Mouse (Mus musculus) liver, embryonic 11.5 days (tissue): ENCODE results near the gene Hist2h3c1. TPM values are rescaled to one million over a fixed set of nuclear protein-coding genes. Genes with fewer than 3 reads are reported as not detected.
"Not testable (repeated sequence)": the region's sequence is repeated elsewhere in the genome, so short reads cannot be mapped to it uniquely, and the experiment has no call there.

ENCODE experiments used
- ATAC-seq: fragments of 200-750 bp; cut with Nextera tagmentation; replicated peaks from 2 replicates; pipeline ENCODE4 v1.8.0; 2017; ENCODE audit warnings: moderate number of reproducible peaks, mild to moderate bottlenecking, moderate TSS enrichment, moderate library complexity; ENCODE audit not compliant: low FRiP score
- DNase-seq: peaks from one replicate; pipeline ENCODE4 v3.0.0-alpha.2; 2017; ENCODE audit warnings: low spot score
- H3K27ac ChIP-seq: fragments of 300-500 bp; sonication (generic); 2 replicates; pipeline ENCODE4 v1.5.1; 2014; ENCODE audit warnings: mild to moderate bottlenecking, low read depth, low read length, control low read depth
- H3K27me3 ChIP-seq: fragments of 300-500 bp; sonication (generic); replicated peaks from 2 replicates; pipeline ENCODE4 v1.6.1; 2014; ENCODE audit warnings: low read length, mixed read lengths; ENCODE audit not compliant: control insufficient read depth, insufficient read depth
- H3K36me3 ChIP-seq: fragments of 300-500 bp; sonication (generic); 2 replicates; pipeline ENCODE4 v1.6.1; 2014; ENCODE audit warnings: mild to moderate bottlenecking, low read length, moderate library complexity, mixed read lengths; ENCODE audit not compliant: control insufficient read depth, insufficient read depth
- H3K4me1 ChIP-seq: fragments of 300-500 bp; sonication (generic); replicated peaks from 2 replicates; pipeline ENCODE4 v1.6.1; 2014; ENCODE audit warnings: low read length, mixed read lengths; ENCODE audit not compliant: control insufficient read depth, insufficient read depth
- H3K4me2 ChIP-seq: fragments of 300-500 bp; sonication (generic); 2 replicates; pipeline ENCODE4 v1.6.1; 2014; ENCODE audit warnings: mild to moderate bottlenecking, control low read depth, moderate library complexity
- H3K4me3 ChIP-seq: fragments of 300-500 bp; sonication (generic); 2 replicates; pipeline ENCODE4 v1.5.1; 2014; ENCODE audit warnings: low read depth, low read length, control low read depth
- H3K9ac ChIP-seq: fragments of 300-500 bp; sonication (generic); 2 replicates; pipeline ENCODE4 v1.6.1; 2014; ENCODE audit warnings: low read depth, low read length, control low read depth
- H3K9me3 ChIP-seq: fragments of 300-500 bp; sonication (generic); 2 replicates; pipeline ENCODE4 v1.6.1; 2016; ENCODE audit warnings: low read length, inconsistent platforms, mixed read lengths; ENCODE audit not compliant: control insufficient read depth
- WGBS: fragments of 180-500 bp; shearing (Covaris S2); extraction: QIAGEN DNeasy Blood & Tissue Kit; methylation state at CpG from one replicate; pipeline ENCODE4 v1.1.7; 2014; 5-methylcytosine and 5-hydroxymethylcytosine counted together
- polyA plus RNA-seq: library from polyadenylated mRNA; unstranded; fragments of >200 nt; fragmentation: Nextera tagmentation; extraction: Ambion mirVana; gene quantifications from 2 replicates; pipeline ENCODE4 v1.2.1, GENCODE M21; 2014

The Hist2h3c1 gene
- polyA plus RNA-seq, 1 experiment from 2014 or later: 0.93 TPM

DNA sequence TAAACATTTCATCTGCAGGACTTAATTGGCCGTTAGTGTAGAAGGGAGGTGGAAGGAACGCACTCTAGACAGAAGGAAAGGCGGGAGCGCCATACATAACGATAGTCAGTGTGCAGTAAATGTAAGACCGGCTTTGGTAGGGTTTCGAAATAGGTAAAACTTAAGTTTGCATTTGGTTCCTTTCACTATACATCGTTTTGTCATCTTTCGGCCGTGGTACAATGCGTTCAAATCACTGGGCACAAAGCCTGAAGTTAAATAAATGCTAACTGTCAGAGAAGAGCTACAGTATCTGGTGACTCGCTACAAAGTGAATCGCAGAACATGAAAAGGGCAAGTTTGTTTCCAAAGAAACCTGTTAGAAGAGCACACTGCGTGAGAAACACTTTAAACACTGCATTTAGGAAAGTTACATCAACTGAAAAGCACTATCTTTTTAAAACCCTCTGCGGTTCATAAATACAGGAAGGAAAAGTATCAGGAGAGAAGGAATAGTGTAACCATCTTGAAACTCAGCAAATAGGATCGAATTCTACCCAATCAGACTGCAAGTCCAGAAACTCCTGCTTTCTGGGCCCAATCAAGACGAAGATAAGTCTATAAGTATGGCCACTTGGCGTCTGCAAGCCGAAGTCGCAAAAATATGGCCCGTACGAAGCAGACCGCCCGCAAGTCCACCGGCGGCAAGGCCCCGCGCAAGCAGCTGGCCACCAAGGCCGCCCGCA lies 21.7 kb downstream of the Hist2h3c1 start, which contains the start of gene Hist2h3b:
Gene Hist2h3b, plus strand, starts transcription at position 604 of the 725 bp plus-strand sequence.
- Histone ChIP-seq H3K27me3 (no peaks in the 10 kb centered on the region), H3K4me1 (peaks cover 16% of the 10 kb centered on the region), H3K4me3 (peak within 1 kb of the TSS; percentile 53), H3K4me2 (peak within 1 kb of the TSS; percentile 82), H3K36me3 (no peaks in the 10 kb centered on the region), H3K27ac (peak within 1 kb of the TSS; percentile 100), H3K9me3 (no peaks in the 10 kb centered on the region), H3K9ac (peak within 1 kb of the TSS; percentile 88)
- WGBS: 21% methylated on average over 30 of the region's 30 CpGs
- DNase-seq: peak; percentile 76
- peak; percentile 60 for ATAC-seq

DNA sequence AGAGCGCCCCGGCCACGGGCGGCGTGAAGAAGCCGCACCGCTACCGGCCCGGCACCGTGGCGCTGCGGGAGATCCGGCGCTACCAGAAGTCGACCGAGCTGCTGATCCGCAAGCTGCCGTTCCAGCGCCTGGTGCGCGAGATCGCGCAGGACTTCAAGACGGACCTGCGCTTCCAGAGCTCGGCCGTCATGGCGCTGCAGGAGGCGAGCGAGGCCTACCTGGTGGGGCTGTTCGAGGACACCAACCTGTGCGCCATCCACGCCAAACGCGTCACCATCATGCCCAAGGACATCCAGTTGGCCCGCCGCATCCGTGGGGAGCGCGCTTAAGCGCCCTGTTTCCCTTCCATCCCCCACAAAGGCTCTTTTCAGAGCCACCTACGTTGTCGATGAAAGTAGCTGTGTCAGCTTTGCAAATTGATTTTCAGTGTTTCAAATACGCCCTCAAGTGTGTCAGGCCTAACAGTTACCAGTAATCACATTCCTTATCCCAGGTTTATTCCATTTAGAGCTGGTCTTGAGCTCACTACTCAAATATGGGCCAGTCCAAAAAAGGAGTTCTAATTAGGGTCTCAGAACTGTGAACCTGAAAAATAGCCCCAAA lies 22.4 kb downstream of the Hist2h3c1 start:
- DNase-seq, H3K36me3 ChIP-seq, H3K9me3 ChIP-seq, H3K27me3 ChIP-seq: not testable (repeated sequence)
- H3K4me2 ChIP-seq: peak overlapping the region; percentile 82
- ATAC-seq: peak; percentile 46
- H3K4me3 ChIP-seq: peak overlapping the region; percentile 53
- WGBS: under 1% methylated on average over 12 of the region's 44 CpGs
- peaks cover 16% of the 10 kb centered on the region for H3K4me1 ChIP-seq
- H3K27ac ChIP-seq: peak overlapping the region; percentile 100
- peak overlapping the region; percentile 88 for H3K9ac ChIP-seq

- peak within 1 kb of the TSS; percentile 100 for H3K27ac ChIP-seq
- H3K4me1 ChIP-seq: peaks cover 10% of the 10 kb centered on the region
- peak within 1 kb of the TSS; percentile 82 for H3K4me2 ChIP-seq
- WGBS: under 1% methylated on average over 45 of the region's 45 CpGs
- no peaks in the 10 kb centered on the region for H3K36me3 ChIP-seq
- peak within 1 kb of the TSS; percentile 88 for H3K9ac ChIP-seq
- no peaks in the 10 kb centered on the region for H3K9me3 ChIP-seq
- no peaks in the 10 kb centered on the region for H3K27me3 ChIP-seq
- DNase-seq: peak; percentile 88
- peak; percentile 92 for ATAC-seq
- H3K4me3 ChIP-seq: peak within 1 kb of the TSS; percentile 53
Observed at GRCm38 (mm10) chr3:96269511-96270474, 23.3 kb downstream of the Hist2h3c1 start, which contains the start of gene Hist2h2bb. Gene Hist2h2bb (plus strand): TSS chr3:96269752.

GRCm38 (mm10) chr3:96273591-96274465 lies 27.3 kb downstream of the Hist2h3c1 start:
- Histone ChIP-seq H3K9me3 (no peaks in the 10 kb centered on the region), H3K27me3 (no peaks in the 10 kb centered on the region), H3K4me3 (no peak overlapping the region), H3K4me2 (peak overlapping the region; percentile 19; the same call in 1 of the 2 replicates), H3K36me3 (no peaks in the 10 kb centered on the region), H3K9ac (no peak overlapping the region), H3K4me1 (peaks cover 13% of the 10 kb centered on the region), H3K27ac (no peak overlapping the region)
- 65% methylated on average over 17 of the region's 17 CpGs for WGBS
- no peak for ATAC-seq
- DNase-seq: no peak

DNA sequence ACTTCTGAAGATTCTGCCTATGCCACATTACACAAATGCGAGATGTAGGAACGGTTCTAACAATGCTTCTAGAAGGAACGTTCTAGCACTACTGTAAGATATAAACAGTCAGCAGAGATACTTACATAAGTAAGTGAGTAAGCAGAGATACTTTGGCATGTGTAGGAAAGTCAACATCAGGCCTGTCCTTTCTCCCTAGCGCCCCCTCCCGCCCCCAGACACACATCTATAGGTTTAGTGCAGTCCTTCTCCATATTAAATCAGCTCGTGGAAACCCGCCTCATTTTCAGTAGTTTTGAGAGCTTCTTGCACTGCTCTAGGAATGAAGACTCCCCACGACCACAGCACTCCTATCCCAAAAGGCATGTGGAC lies 30.9 kb downstream of the Hist2h3c1 start:
- ATAC-seq (peak; percentile 78), DNase-seq (no peak)
- peak overlapping the region; percentile 72 for H3K9ac ChIP-seq
- 15% methylated on average over 8 of the region's 8 CpGs for WGBS
- peak overlapping the region; percentile 74 for H3K27ac ChIP-seq
- peak overlapping the region; percentile 94 for H3K4me2 ChIP-seq
- no peaks in the 10 kb centered on the region for H3K27me3 ChIP-seq
- H3K4me3 ChIP-seq: peak overlapping the region; percentile 58
- H3K4me1 ChIP-seq: peaks cover 9% of the 10 kb centered on the region
- H3K9me3 ChIP-seq: no peaks in the 10 kb centered on the region
- H3K36me3 ChIP-seq: no peaks in the 10 kb centered on the region

- DNase-seq (peak; percentile 92), ATAC-seq (peak; percentile 91)
- Histone ChIP-seq H3K9me3 (no peaks in the 10 kb centered on the region), H3K27me3 (no peaks in the 10 kb centered on the region), H3K4me3 (peak overlapping the region; percentile 58), H3K36me3 (no peaks in the 10 kb centered on the region), H3K9ac (peak overlapping the region; percentile 72), H3K4me2 (peak overlapping the region; percentile 94), H3K4me1 (peaks cover 9% of the 10 kb centered on the region), H3K27ac (peak overlapping the region; percentile 74)
- WGBS: under 1% methylated on average over 49 of the region's 49 CpGs
Observed at GRCm38 (mm10) chr3:96277800-96278624, 31.5 kb downstream of the Hist2h3c1 start.

DNA sequence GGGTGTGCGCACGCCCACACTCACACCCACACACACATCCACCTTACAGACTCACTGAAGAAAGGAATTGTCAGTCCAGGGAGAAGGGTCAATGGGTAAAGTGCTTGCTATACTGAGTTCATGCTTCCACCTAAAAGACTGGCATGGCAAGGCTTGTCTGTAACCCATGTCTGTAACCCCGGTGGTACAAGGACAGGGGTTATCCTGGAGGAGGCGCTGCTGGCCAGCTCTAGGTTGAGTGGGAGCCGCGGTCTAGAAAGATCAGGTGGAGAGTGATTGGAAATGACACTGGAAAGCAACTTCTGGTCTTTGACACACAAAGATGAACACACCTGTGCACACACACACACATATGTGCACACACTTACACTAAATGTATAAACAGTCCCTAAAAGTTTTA lies 34.2 kb downstream of the Hist2h3c1 start:
- H3K27ac ChIP-seq: no peak overlapping the region
- H3K9ac ChIP-seq: no peak overlapping the region
- H3K4me1 ChIP-seq: peaks cover 15% of the 10 kb centered on the region
- H3K4me3 ChIP-seq: no peak overlapping the region
- 57% methylated on average over 6 of the region's 6 CpGs for WGBS
- no peak overlapping the region for H3K4me2 ChIP-seq
- no peaks in the 10 kb centered on the region for H3K36me3 ChIP-seq
- no peaks in the 10 kb centered on the region for H3K27me3 ChIP-seq
- H3K9me3 ChIP-seq: no peaks in the 10 kb centered on the region
- DNase-seq (no peak), ATAC-seq (no peak)
